Mouse (Mus musculus) spleen, adult 2 months (tissue): ENCODE data around the gene Mre11a.

Source experiments
- CTCF ChIP-seq: fragments of 200-500 bp; IDR thresholded peaks from 2 replicates; pipeline ENCODE4 v1.5.1; 2011; ENCODE audit warnings: mild to moderate bottlenecking, inconsistent platforms; ENCODE audit not compliant: insufficient read depth, insufficient read length, insufficient replicate concordance; ENCODE audit errors: extremely low read depth
- POLR2A ChIP-seq: fragments of 200-500 bp; IDR thresholded peaks from 2 replicates; pipeline ENCODE4 v1.6.1; 2011; ENCODE audit warnings: low read depth, low read length, inconsistent platforms

GRCm38 (mm10) chr9:14758590-14758989 is 25.9 kb upstream of the Mre11a start:
- no peak for TF ChIP-seq CTCF
- no peak for TF ChIP-seq POLR2A
